Mouse (Mus musculus) layer of hippocampus, postnatal 14 days (tissue): ENCODE data around the gene Fuca2. TPM values are rescaled to one million over a fixed set of nuclear protein-coding genes. Genes with fewer than 3 reads are reported as not detected.

Source experiments
- DNase-seq, 2 experiments: peaks; one replicate each; pipeline ENCODE4 v3.0.0; 2021 to 2022; ENCODE audit warnings: low spot score in 2 of 2, mixed read lengths in 1 of 2
- total RNA-seq, 2 experiments: library from RNA; stranded (reverse); gene quantifications; 2 replicates each; pipeline ENCODE4 v1.2.3; 2021

The Fuca2 gene
- total RNA-seq, 2 experiments from 2014 or later = 41.9 to 45.1 TPM

DNA sequence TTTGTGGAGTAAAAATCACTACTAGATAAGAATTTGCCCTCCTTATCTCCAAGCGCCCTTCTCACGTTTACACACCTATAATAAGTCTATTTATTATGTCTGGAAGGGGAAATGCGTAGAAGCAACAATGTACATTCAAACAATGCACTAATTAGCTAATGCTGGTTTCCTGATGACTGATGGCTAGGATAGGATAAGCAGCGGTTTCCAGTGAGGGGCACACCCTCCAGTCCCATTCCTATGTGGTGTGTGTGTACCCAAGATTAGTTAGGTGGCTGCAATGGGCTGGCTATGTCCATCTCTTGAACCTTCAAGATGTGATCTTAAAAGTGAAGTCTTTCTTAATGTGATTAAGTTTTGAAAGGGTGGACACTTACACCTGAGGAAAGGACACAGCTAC, 22.5 kb downstream of the Fuca2 start:
- DNase-seq = no peak

GRCm38 (mm10) chr10:13528155-13528554, 28.8 kb downstream of the Fuca2 start:
- DNase-seq = no peak

GRCm38 (mm10) chr10:13534751-13535150, 35.4 kb downstream of the Fuca2 start:
- DNase-seq = no peak

- no peak for DNase-seq
Measured at GRCm38 (mm10) chr10:13536706-13537105, 37.4 kb downstream of the Fuca2 start.

- DNase-seq = no peak
Measured at GRCm38 (mm10) chr10:13539769-13540333, 40.5 kb downstream of the Fuca2 start.

GRCm38 (mm10) chr10:13541721-13542120, 42.4 kb downstream of the Fuca2 start:
- no peak for DNase-seq

- peak; percentile 88 to 89 for DNase-seq
Measured at GRCm38 (mm10) chr10:13552646-13553497, 53.5 kb downstream of the Fuca2 start, which contains the start of the genes Adat2 and Pex3. TSS of gene Adat2 (plus strand) at chr10:13552894. TSS of gene Pex3 (minus strand) at chr10:13553142.

DNA sequence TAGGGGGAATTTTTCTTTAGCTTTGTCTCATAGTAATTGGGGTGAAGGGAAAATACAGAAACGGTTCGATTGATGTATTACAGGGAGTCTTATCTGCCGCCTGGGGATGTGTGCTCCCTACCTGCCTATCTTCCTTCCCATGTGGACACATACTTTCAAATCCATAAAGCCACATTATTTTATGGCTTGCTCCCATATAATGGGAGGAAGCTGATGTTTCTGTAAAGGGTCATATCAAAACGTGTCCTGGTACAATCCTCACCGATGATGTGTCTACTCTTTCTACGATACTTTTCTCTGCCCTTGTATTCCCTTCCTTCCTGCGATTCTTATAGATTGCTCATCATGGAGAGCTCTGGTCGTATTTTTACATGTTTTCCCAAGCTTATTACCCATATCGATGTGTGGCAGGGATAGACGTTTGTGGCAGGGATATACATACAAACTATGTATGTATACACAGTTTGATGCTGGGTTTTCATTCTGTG, 54.2 kb downstream of the Fuca2 start:
- no peak for DNase-seq

GRCm38 (mm10) chr10:13554316-13554715, 55.0 kb downstream of the Fuca2 start:
- DNase-seq = no peak

GRCm38 (mm10) chr10:13560014-13560674, 60.8 kb downstream of the Fuca2 start:
- no peak for DNase-seq

DNA sequence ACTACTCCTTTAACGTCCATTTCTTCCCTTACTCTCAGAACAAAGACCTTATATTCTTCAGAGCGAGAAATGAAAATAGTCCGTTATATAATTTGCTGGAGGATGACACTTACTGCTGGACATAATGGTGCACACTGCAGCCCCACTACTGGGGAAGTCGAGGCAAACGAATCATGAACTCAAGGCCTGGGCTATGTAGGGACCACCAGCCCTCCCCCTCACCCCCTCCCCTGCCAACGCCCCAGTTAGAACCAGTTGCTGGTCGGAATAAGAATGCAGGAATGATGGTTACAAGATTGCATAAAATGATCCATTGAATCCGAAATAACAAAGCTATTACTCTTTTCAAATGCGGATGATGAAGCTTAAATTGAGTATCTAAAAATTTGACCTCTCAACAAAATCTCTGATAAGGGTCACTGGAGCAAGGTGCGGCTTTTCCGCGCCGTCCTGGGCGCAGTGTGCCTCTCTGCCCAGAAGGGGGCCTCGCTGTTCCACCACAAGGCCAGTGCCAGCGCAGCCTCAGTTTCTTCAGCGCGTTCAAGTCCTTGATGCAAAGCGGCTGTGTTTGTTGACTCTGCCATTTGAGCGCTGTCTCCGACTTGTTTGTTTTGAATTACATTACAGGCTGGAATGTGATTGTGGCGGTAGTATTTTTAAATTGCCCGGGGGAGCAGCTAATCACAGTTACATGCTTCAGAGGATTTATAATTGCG, 65.2 kb downstream of the Fuca2 start:
- DNase-seq = peak; percentile 61 to 71

DNA sequence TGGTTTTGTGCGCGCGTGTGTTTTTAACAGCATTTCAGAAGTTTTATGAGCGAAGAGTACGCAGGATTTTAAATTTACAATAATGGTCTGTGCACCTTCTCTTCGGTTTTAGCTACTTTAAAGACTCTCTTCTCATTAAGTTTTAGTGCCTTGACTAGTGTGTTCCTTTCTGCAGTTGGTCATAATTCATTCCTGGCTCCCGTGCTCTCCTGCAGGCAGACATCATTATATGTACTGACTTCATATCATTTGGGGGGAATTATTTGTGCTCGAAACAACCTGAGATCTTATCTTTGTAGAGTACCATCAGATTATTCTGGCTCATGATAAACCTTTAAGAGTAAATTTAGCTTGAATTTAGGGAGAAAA, 65.7 kb downstream of the Fuca2 start:
- DNase-seq = no peak

- DNase-seq = no peak
Measured at GRCm38 (mm10) chr10:13566393-13566792, 67.1 kb downstream of the Fuca2 start.

Other genes with a start within 250 kb of the Fuca2 start
- gene Phactr2, start 25.1 kb upstream of the Fuca2 start, total RNA-seq = 10 to 100 TPM; 26.3 to 28.1 TPM
- 1 to 10 TPM; 7.5 to 8.2 TPM for gene Adat2, start 53.4 kb downstream of the Fuca2 start, total RNA-seq
- 10 to 100 TPM; 23.8 to 24.8 TPM for gene Pex3, start 53.6 kb downstream of the Fuca2 start, total RNA-seq